Mouse (Mus musculus) kidney, postnatal 14 days (tissue): ENCODE results near the gene Phf1.
A peak's percentile ranks its signal among the peaks of the same experiment; 100 is the strongest.
"Not testable (repeated sequence)": the region's sequence is repeated elsewhere in the genome, so short reads cannot be mapped to it uniquely, and the experiment has no call there.

Experiments used
- DNase-seq: peaks from one replicate; pipeline ENCODE4 v3.0.0; 2022; ENCODE audit warnings: mixed read lengths

Gene Phf1

DNA sequence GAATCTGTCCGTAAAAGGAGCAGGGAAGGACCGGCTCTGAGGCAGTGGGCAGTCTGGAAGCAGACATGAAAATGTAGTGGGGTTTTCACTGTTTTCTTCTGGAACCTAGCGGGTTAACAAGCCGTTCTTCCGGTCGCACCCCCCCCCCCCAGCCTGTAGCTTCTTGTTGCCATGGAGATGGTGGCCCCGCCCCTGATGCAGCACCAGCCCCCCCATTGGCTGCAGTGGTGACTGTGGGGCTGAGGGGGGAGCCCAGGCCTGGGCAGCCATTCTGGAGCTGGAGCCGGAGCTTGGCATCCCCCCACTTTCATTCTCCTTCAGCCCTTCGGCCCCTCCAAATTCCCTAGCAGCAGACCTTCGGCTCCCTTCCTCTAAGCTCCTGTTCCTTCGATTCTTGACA is 18.6 kb downstream of the Phf1 start:
- peak; percentile 84 for DNase-seq

GRCm38 (mm10) chr17:26951952-26952877 is 19.4 kb downstream of the Phf1 start:
- DNase-seq: no peak

DNA sequence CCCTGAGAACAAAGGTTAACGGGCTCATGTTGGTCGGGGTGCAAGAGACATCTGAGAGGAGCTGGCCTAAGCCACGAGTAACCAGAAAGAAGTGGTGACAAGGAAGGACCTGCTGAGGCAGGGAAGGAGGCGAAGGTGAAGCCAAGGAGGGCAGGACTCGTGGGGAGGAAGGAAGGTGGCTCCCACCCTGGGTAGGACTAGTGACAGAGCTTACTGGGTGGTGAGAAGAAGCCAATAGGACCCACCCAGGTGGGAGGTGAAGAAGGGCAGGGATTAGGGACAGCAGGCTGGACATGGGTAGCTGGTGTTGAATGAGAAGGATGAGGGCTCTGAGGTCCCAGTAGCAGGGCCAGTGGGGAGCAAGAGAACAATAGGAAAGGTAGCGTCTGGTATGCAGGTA is 20.3 kb downstream of the Phf1 start:
- DNase-seq: no peak

DNA sequence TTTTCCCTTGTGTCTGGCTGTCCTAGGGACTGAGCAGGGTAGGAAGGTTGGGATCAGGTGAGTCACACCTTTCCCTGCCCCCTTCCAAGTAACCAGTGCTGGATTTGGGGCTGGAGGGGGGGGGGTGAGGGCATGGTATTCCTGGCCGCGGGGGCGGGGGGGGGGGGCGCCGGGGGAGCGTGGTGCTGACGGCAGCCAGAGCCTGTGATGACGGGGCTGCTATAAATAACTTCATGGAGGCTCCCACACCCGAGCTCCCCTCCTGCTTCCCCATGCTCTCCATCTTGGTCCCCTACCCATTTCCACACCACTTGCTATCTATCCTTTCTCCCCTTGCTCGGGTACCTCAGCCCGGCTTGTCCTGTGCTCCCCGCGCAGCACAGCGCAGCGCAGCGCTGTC is 20.9 kb downstream of the Phf1 start:
- DNase-seq: no peak

DNA sequence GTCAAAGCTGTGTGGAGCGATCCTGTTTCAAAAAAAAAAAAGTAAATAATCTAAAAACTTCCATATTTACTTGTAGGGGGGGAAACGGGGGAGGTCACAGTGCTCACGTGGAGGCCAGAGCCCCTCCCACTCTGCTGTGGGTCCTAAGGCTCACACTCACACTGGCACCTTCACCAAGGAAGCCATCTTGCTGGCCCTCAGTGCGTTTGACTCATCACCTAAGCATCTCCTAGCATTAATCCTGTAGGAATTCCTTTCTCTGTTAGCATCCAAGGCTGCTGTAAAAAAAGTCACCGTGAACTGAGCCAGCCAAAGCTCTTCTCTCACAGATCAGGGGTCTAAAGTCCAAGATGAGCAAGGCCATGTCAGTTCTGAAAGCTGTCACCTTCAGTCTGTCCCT is 23.5 kb downstream of the Phf1 start:
- DNase-seq: no peak

DNA sequence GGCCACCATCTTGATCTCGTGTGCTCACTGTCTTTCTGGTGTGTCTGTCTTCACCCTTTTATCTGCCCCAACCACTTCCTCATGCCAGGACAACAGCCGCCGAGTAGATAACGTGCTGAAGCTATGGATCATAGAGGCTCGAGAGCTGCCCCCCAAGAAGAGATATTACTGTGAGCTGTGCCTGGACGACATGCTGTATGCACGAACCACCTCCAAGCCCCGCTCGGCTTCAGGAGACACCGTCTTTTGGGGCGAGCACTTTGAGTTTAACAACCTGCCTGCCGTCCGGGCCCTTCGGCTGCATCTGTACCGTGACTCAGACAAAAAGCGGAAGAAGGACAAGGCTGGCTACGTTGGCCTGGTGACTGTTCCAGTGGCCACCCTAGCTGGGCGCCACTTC is 24.0 kb downstream of the Phf1 start:
- DNase-seq: no peak

DNA sequence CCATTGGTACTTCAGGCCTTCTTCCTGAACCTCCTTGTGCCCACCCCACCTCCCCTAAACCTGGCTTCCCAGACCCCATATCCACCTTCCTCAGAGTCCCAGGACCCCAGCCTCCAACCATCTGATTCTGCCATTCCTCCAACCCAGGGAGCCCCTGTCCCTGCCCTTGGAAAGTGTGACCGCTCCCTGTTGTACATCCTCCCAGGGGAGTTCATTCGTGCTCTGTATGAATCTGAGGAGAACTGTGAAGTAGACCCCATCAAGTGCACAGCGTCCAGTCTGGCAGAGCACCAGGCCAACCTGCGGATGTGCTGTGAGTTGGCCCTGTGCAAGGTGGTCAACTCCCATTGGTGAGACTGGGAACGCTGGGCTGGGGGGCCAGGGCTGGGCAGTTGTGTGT is 25.0 kb downstream of the Phf1 start:
- no peak for DNase-seq

- no peak for DNase-seq
These were observed 26.0 kb downstream of the Phf1 start for GRCm38 (mm10) chr17:26958880-26959279.

- no peak for DNase-seq
These were observed 27.0 kb downstream of the Phf1 start for GRCm38 (mm10) chr17:26959815-26960214.

- no peak for DNase-seq
These were observed 28.9 kb downstream of the Phf1 start for GRCm38 (mm10) chr17:26961572-26962240.

GRCm38 (mm10) chr17:26966993-26967392 is 34.1 kb downstream of the Phf1 start:
- no peak for DNase-seq

DNA sequence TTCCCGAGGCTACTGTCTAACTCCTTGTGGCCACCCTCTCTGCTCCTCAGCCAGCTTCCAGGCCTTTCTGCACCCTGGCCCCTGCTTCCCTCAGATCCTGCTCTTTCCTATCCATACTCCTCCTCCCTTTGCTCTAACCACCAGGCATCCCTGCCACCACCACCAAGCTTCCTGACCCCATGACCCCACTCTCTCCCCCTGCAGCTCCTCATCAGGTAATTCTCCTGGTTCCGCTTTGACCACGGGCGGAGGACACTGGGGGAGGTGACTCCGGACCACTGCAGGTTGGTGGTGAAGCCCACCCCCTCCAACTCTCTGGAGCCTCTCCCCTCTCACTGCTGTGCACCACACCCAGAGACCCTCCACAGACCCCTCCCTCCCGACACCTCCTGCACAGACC is 34.6 kb downstream of the Phf1 start:
- DNase-seq: no peak

DNA sequence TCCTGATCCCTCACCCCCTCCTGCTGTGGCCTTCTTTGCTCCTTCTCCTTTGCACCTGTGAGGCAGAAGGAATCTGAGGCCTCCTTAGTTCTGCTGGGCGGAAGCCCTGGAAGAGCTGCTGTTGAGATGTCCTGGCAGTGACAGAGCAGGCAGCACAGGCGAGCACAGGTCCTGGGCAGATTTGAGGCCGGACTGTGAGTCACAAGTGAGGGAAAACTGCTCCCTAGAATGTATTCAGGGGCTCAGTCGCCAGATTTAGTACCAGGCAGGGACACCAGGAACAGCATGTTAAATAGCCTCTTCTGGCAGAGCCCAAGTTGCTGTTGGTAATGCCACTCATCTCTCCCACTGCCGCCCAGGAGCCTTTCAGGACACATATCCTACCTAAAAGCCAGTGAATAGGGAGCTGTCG is 35.4 kb downstream of the Phf1 start:
- DNase-seq: no peak

- DNase-seq: no peak
These were observed 36.4 kb downstream of the Phf1 start for GRCm38 (mm10) chr17:26969257-26969656.

GRCm38 (mm10) chr17:26970221-26970620 is 37.4 kb downstream of the Phf1 start:
- no peak for DNase-seq

GRCm38 (mm10) chr17:26971247-26971905 is 38.5 kb downstream of the Phf1 start:
- DNase-seq: no peak

GRCm38 (mm10) chr17:26972107-26972506 is 39.3 kb downstream of the Phf1 start:
- no peak for DNase-seq

DNA sequence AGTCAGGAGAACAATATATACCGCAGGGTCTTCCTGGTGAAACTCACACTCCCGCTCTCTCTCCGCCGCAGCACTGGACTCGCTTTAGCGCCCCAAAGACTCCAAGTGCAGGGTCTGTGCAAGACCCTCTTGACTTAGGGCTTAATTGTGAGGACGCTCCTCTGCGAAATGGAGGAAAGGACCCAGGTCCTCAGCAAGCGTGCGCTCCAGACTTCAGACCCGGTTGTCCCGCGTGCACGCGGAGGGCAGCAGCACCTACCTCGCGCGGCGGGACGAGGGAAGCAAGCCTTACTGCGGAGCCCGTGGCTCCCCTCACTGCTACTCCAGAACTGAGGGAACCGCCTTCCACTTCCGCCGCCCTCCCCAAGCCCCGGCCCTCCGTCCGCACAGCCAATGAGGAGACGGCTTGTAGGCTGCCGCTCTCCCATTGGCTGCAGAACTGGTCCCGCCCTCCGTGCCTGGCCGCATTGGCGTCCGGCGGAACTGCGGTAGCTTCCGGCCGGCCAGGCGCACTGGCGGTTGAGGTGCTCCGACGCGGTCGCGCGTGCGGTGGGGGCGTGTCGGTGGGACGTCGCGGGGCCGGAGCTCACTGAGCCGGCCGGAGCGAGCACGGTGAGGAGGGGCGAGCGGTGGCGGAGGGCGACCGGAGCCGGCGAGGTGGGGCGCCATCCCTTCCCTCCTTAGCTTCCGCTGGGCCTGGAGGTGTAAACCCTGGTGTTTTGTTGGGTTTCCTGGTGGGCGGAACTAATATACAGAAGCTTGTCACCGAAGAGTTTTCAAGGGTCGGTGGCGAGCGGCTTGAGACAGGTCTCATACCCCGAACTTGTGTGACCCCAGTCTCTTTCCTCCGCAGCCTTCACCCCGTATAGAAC is 40.1 kb downstream of the Phf1 start, which contains the start of gene Zbtb9:
Zbtb9 (plus strand) TSS at position 465 of the 872 bp plus-strand sequence.
- peak; percentile 97 for DNase-seq

DNA sequence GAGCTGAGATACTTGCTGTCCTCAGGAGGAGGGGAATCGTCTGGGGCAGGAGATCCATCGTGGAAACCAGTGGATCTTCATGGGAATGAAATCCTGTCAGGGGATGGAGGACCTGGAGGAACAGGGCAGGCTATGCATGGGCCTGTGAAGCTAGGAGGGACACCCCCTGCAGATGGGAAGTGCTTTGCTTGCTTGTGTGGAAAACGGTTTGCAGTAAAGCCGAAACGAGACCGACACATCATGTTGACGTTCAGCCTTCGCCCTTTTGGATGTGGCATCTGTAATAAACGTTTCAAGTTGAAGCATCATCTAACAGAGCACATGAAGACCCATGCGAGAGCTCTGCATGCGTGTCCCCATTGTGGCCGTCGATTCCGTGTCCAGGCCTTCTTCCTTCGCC is 41.7 kb downstream of the Phf1 start:
- DNase-seq: no peak

- DNase-seq: no peak
These were observed 42.6 kb downstream of the Phf1 start for GRCm38 (mm10) chr17:26975415-26975814.

- DNase-seq: not testable (repeated sequence)
These were observed 44.5 kb downstream of the Phf1 start for GRCm38 (mm10) chr17:26977354-26977753.

DNA sequence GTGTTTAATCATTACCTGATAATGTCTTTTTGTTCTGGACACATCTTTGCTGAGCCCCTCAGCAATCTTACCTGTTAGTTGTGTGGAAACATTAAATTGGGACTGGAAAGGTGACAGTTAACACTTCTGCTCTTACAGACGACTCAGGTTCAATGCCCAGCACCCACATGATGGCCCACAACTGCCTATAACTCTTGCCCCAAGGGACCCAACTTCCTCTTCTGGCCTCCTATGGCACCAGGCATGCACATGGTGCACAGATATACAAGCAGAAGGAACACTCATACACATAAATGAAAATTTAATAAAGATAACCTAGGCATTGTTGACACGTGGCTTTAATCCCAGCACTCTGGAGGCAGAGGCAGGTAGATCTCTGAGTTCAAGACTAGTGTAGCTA is 46.6 kb downstream of the Phf1 start:
- DNase-seq: no peak

DNA sequence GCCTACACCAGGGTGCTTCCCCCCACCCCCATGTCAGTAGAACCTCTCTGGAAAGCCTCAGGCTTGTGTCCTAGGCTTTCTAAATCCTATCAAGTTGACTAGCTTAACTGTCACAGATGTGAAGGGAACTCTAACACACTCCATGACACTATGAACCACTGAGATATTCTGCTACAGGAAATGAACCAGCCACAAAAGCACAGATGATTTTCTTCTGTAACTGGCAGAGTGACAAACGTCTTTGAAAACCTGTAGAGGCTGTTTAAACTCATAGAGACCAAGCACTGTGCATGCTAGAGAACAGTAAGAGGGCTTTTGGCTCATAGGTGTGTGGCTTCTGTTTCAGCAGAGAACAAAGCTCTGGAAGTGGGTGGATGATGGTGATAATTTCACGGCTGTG is 48.2 kb downstream of the Phf1 start:
- DNase-seq: no peak
